Mouse (Mus musculus): ENCODE results near the gene Lctl. TPM values are rescaled to one million over a fixed set of nuclear protein-coding genes. Genes with fewer than 3 reads are reported as not detected.
"Not testable (repeated sequence)": the region's sequence is repeated elsewhere in the genome, so short reads cannot be mapped to it uniquely, and the experiment has no call there.

Lctl gene
- polyA plus RNA-seq, 1 experiment from 2014 or later: not detected

DNA sequence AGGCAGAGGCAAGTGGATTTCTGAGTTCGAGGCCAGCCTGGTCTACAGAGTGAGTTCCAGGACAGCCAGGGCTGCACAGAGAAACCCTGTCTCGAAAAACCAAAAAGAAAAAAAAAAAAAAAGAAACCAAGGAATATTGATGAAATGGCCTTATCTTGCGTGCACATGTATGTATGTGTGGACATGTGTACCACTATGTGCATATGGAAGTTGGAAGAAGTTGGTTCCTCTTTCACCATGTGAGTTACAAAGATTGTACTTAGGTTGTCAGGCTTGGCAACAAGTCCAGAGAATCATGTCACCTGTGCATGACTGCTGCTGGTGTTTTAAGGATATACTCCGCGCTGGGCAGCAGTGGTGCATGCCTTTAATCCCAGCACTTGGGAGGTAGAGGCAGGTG, 66.3 kb downstream of the Lctl start:
- ATAC-seq (replicated peaks; ENCODE audit: low FRiP score); DNase-seq (ENCODE audit: low spot score); H3K27me3 ChIP-seq (replicated peaks; ENCODE audit: control insufficient read depth, insufficient read depth, low read length); H3K4me2 ChIP-seq; H3K9ac ChIP-seq (ENCODE audit: low read depth, low read length); H3K4me1 ChIP-seq (replicated peaks; ENCODE audit: control insufficient read depth, insufficient read depth, low read length); H3K27ac ChIP-seq (ENCODE audit: low read depth, low read length); H3K4me3 ChIP-seq (ENCODE audit: low read depth, low read length); H3K9me3 ChIP-seq (ENCODE audit: control insufficient read depth, low read length): not testable (repeated sequence)
- H3K36me3 ChIP-seq (ENCODE audit: control insufficient read depth, insufficient read depth, low read length): peaks cover 20% of the 10 kb centered on the region
- WGBS: 91% methylated on average over 5 of the region's 5 CpGs

DNA sequence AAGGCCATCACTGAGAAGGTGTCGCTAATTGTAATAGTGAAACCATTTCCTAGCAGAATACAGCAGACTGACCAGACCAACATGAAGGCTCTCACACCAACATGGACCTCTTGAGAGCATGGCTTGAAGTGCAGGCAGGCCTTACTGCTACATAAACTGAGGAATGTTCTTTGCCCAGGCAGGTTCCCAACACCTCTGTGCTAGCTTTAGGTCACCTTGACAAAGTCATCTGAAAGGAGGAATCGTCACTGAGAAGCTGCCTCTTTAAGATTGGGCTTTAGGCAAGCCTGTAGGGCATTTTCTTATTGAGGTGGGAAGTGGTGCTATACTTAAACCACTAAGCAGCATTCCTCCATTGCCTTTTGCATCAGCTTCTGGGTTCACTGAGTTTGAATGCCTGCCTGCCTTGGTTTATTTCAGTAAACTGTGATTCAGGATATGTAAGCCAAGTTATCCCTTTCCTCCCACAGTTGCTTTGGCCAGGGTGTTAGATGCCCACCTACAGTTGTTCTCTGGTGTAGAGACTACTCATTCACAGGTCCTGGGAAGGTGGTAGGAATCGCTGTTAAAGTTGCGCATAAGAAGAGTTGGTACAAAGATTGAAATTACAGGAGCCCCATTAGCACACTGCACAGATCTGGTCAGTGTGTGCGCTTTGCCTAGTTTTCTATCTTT, 67.4 kb downstream of the Lctl start:
- no peak for DNase-seq (ENCODE audit: low spot score)
- no peak overlapping the region for H3K9ac ChIP-seq (ENCODE audit: low read depth, low read length)
- WGBS: 91% methylated on average over 5 of the region's 5 CpGs
- H3K36me3 ChIP-seq (ENCODE audit: control insufficient read depth, insufficient read depth, low read length): peaks cover 20% of the 10 kb centered on the region
- no peak overlapping the region for H3K27ac ChIP-seq (ENCODE audit: low read depth, low read length)
- H3K4me2 ChIP-seq: no peak overlapping the region
- H3K9me3 ChIP-seq (ENCODE audit: control insufficient read depth, low read length): no peaks in the 10 kb centered on the region
- ATAC-seq (replicated peaks; ENCODE audit: low FRiP score): no peak
- H3K4me1 ChIP-seq (replicated peaks; ENCODE audit: control insufficient read depth, insufficient read depth, low read length): peaks cover 6% of the 10 kb centered on the region; the same call in 1 of the 2 replicates
- no peaks in the 10 kb centered on the region for H3K27me3 ChIP-seq (replicated peaks; ENCODE audit: control insufficient read depth, insufficient read depth, low read length)
- H3K4me3 ChIP-seq (ENCODE audit: low read depth, low read length): no peak overlapping the region

Other genes with a start within 250 kb of the Lctl start
- gene Smad6, start 95.1 kb upstream of the Lctl start, polyA plus RNA-seq (2014; fragmentation: Nextera tagmentation; extraction: Ambion mirVana): 10.1 and 11.1 TPM in 2 replicates
- gene Zwilch, start 56.0 kb downstream of the Lctl start, polyA plus RNA-seq (2014; fragmentation: Nextera tagmentation; extraction: Ambion mirVana): 45.5 and 47.1 TPM in 2 replicates
- 1,747 and 1,789 TPM in 2 replicates for gene Rpl4, start 56.2 kb downstream of the Lctl start, polyA plus RNA-seq (2014; fragmentation: Nextera tagmentation; extraction: Ambion mirVana)
- gene Snapc5, start 62.1 kb downstream of the Lctl start, polyA plus RNA-seq (2014; fragmentation: Nextera tagmentation; extraction: Ambion mirVana): 24.3 and 25.1 TPM in 2 replicates
- 2.5 and 5.4 TPM in 2 replicates for gene Uchl4, start 118.1 kb downstream of the Lctl start, polyA plus RNA-seq (2014; fragmentation: Nextera tagmentation; extraction: Ambion mirVana)
- 68.1 and 74.5 TPM in 2 replicates for gene Map2k1, start 136.5 kb downstream of the Lctl start, polyA plus RNA-seq (2014; fragmentation: Nextera tagmentation; extraction: Ambion mirVana)
- 361 and 387 TPM in 2 replicates for gene Tipin, start 164.4 kb downstream of the Lctl start, polyA plus RNA-seq (2014; fragmentation: Nextera tagmentation; extraction: Ambion mirVana)
- gene Dis3l, start 224.1 kb downstream of the Lctl start, polyA plus RNA-seq (2014; fragmentation: Nextera tagmentation; extraction: Ambion mirVana): 18.2 and 21.3 TPM in 2 replicates